ENCODE assay signal across 7 mouse cellular contexts in genomic region chr6:100155676-100156075, GRCm38 (mm10).
DNase-seq lines count a peak whose midpoint lies in the region; ATAC-seq lines count a peak whose summit lies in the region.

No protein-coding gene starts in this region.

- no peak overlapping the region for H3K4me3 ChIP-seq in limb, embryonic 11.5 days (ENCODE audit: low read depth, low read length)
- H3K4me3 ChIP-seq in midbrain, embryonic 15.5 days, result no peak overlapping the region

- 55% methylated on average over 20 of the region's 20 CpGs for WGBS in limb, embryonic 11.5 days
- WGBS in midbrain, embryonic 15.5 days, result 59% methylated on average over 20 of the region's 20 CpGs

- ATAC-seq in limb, embryonic 11.5 days (ENCODE audit: insufficient number of reproducible peaks, low FRiP score, low TSS enrichment, low read depth), result no peak
- ATAC-seq in midbrain, embryonic 15.5 days (replicated peaks), result no peak

- no peaks in the 10 kb centered on the region for H3K9me3 ChIP-seq in limb, embryonic 11.5 days (ENCODE audit: control insufficient read depth, low read length)
- no peaks in the 10 kb centered on the region for H3K9me3 ChIP-seq in midbrain, embryonic 15.5 days

- peak; percentile 9 for DNase-seq in T-cell, adult 2 months (ENCODE audit: low spot score)
- peak; percentile 52 for DNase-seq in adrenal gland, postnatal 25 days
- DNase-seq in heart, postnatal 14 days, result peak; percentile 38 to 49
- DNase-seq in limb, embryonic 11.5 days (ENCODE audit: low spot score), result peak; percentile 55
- DNase-seq in frontal cortex, postnatal 25 days (ENCODE audit: low spot score in 2 of 2), result no peak
- no peak for DNase-seq in Muller cell, postnatal 12 days (ENCODE audit: inconsistent ontology term)

- 0 out of 2 replicates have a peak, but pooled peaks cover 3% of the 10 kb centered on the region for H3K27me3 ChIP-seq in limb, embryonic 11.5 days (ENCODE audit: control insufficient read depth, insufficient read depth, low read length)
- H3K27me3 ChIP-seq in midbrain, embryonic 15.5 days (replicated peaks), result no peaks in the 10 kb centered on the region

- H3K4me1 ChIP-seq in limb, embryonic 11.5 days (ENCODE audit: control insufficient read depth, insufficient read depth, low read length), result peaks cover 9% of the 10 kb centered on the region; the same call in 1 of the 2 replicates
- H3K4me1 ChIP-seq in midbrain, embryonic 15.5 days, result peaks cover 6% of the 10 kb centered on the region; the same call in 1 of the 2 replicates

- no peak overlapping the region for H3K27ac ChIP-seq in limb, embryonic 11.5 days (replicated peaks; ENCODE audit: low read depth, low read length)
- H3K27ac ChIP-seq in midbrain, embryonic 15.5 days, result 0 out of 2 replicates have a peak overlapping the region, but pooled peaks have one; percentile 18

- H3K9ac ChIP-seq in limb, embryonic 11.5 days (ENCODE audit: low read length), result no peak overlapping the region
- H3K9ac ChIP-seq in midbrain, embryonic 15.5 days, result no peak overlapping the region

- H3K36me3 ChIP-seq in limb, embryonic 11.5 days (ENCODE audit: control insufficient read depth, insufficient read depth, low read length), result no peaks in the 10 kb centered on the region
- no peaks in the 10 kb centered on the region for H3K36me3 ChIP-seq in midbrain, embryonic 15.5 days (replicated peaks)

- intact Hi-C loops in heart, postnatal 14 days (cut with DNase I), result no loop called here

- no peak overlapping the region for H3K4me2 ChIP-seq in limb, embryonic 11.5 days (ENCODE audit: low read depth, severe bottlenecking)
- no peak overlapping the region for H3K4me2 ChIP-seq in midbrain, embryonic 15.5 days

Comparison
In these comparisons a context has a peak if more than half of its experiments do, and no peak if none do; other contexts are left out.
1. DNase-seq: peak in T-cell, adult 2 months (single experiment), adrenal gland, postnatal 25 days (single experiment), heart, postnatal 14 days (2 of 2) and limb, embryonic 11.5 days (single experiment); none in frontal cortex, postnatal 25 days (0 of 2) and Muller cell, postnatal 12 days (single experiment).